Mouse (Mus musculus) embryonic facial prominence, embryonic 12.5 days (tissue): ENCODE data around the gene Zmynd8. TPM values are rescaled to one million over a fixed set of nuclear protein-coding genes. Genes with fewer than 3 reads are reported as not detected.

Experiments
- ATAC-seq: fragments of 200-750 bp; cut with Nextera tagmentation; 2 replicates; pipeline ENCODE4 v1.8.0; 2017; ENCODE audit not compliant: insufficient number of reproducible peaks, insufficient read depth, low FRiP score, low TSS enrichment
- H3K27ac ChIP-seq: fragments of 300-500 bp; sonication (generic); 2 replicates; pipeline ENCODE4 v1.5.1; 2016; ENCODE audit warnings: mild to moderate bottlenecking
- H3K27me3 ChIP-seq: fragments of 300-500 bp; sonication (generic); 2 replicates; pipeline ENCODE4 v1.6.1; 2016; ENCODE audit warnings: mild to moderate bottlenecking, moderate library complexity
- H3K36me3 ChIP-seq: fragments of 300-500 bp; sonication (generic); 2 replicates; pipeline ENCODE4 v1.6.1; 2016; ENCODE audit warnings: mild to moderate bottlenecking
- H3K4me1 ChIP-seq: fragments of 300-500 bp; sonication (generic); 2 replicates; pipeline ENCODE4 v1.6.1; 2016
- H3K4me2 ChIP-seq: fragments of 300-500 bp; sonication (generic); replicated peaks from 2 replicates; pipeline ENCODE4 v1.6.1; 2016; ENCODE audit warnings: mild to moderate bottlenecking, moderate library complexity
- H3K4me3 ChIP-seq: fragments of 300-500 bp; sonication (generic); 2 replicates; pipeline ENCODE4 v1.5.1; 2016; ENCODE audit warnings: mild to moderate bottlenecking
- H3K9ac ChIP-seq: fragments of 300-500 bp; sonication (generic); 2 replicates; pipeline ENCODE4 v1.6.1; 2016; ENCODE audit warnings: mild to moderate bottlenecking, moderate library complexity
- H3K9me3 ChIP-seq: fragments of 300-500 bp; sonication (generic); 2 replicates; pipeline ENCODE4 v1.6.1; 2016; ENCODE audit warnings: mild to moderate bottlenecking, moderate library complexity
- WGBS: fragments of 180-500 bp; shearing (Covaris S2); methylation state at CpG from one replicate; pipeline ENCODE4 v1.1.7; 2016; 5-methylcytosine and 5-hydroxymethylcytosine counted together
- polyA plus RNA-seq: library from polyadenylated mRNA; unstranded; fragments of >200 nt; fragmentation: Nextera tagmentation; extraction: Ambion mirVana; gene quantifications from 2 replicates; pipeline ENCODE4 v1.2.1, GENCODE M21; 2016

The Zmynd8 gene
- polyA plus RNA-seq, 1 experiment from 2014 or later = 64.2 TPM

DNA sequence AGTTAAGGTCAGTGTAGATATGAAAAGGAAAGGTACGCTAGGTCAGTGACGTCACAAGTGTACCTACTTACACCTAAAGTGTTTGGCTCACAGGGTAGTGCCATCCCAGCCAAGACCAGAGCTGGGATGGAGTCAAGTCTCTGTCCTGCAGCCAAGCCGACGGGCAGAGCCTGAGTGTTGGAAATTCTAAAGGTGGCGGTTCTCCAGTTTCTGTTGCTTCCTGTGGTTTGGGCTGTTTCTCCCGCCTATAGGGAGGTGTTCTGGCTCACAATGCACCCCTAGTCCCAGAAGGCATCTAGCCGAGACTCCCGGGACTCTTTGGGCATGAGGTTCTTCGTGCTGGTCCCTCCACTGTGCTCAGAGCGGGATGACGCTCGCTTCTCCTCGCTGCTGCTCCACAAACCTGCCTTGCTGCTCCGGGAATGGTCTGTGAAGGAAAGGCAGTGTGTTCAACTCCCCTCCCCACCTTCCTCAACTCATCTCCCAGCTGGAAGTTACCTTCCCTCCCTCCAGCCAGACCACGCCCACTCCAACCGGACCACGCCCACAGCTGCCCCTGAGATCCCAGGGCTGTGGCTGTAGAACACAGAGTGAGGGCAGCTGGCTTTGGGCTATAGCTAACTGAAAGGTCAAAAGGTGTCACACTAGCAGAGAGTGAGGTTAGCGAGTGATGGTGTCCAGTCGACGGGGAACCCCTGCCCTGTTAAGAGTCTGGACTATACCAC, 113.3 kb downstream of the Zmynd8 start:
- H3K4me3 ChIP-seq = no peak overlapping the region
- H3K9me3 ChIP-seq = no peaks in the 10 kb centered on the region
- H3K4me2 ChIP-seq = no peak overlapping the region
- H3K27ac ChIP-seq = no peak overlapping the region
- H3K27me3 ChIP-seq = no peaks in the 10 kb centered on the region
- 81% methylated on average over 20 of the region's 20 CpGs for WGBS
- ATAC-seq = no peak
- peaks cover 80% of the 10 kb centered on the region for H3K36me3 ChIP-seq
- no peaks in the 10 kb centered on the region; the same call in 1 of the 2 replicates for H3K4me1 ChIP-seq
- H3K9ac ChIP-seq = no peak overlapping the region

DNA sequence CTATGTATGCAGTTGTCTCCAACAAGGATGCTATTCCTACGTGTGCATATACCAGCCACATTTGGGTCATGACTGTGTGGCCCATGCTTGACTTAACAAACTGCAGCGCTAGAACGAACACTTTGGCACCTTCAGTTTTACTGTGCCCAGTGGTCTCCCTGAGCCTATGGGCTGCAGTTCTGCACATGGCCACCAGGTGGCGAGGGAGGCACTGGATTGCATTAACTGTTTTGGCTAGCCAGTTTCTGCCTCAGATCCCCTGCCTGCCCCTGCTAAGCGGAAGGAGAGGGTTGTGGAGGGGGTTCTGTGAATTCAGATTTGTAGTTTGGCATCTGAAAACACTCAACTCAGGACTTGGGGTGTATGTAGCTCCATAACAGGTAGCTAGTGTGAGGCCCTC, 116.5 kb downstream of the Zmynd8 start:
- ATAC-seq = no peak
- Histone ChIP-seq H3K27ac (no peak overlapping the region), H3K27me3 (no peaks in the 10 kb centered on the region), H3K4me3 (no peak overlapping the region), H3K9ac (no peak overlapping the region), H3K4me2 (no peak overlapping the region), H3K4me1 (no peaks in the 10 kb centered on the region; the same call in 1 of the 2 replicates), H3K36me3 (peaks cover 49% of the 10 kb centered on the region), H3K9me3 (no peaks in the 10 kb centered on the region)
- WGBS = 36% methylated on average over 5 of the region's 5 CpGs

- Histone ChIP-seq H3K4me1 (no peaks in the 10 kb centered on the region; the same call in 1 of the 2 replicates), H3K9me3 (no peaks in the 10 kb centered on the region), H3K27ac (no peak overlapping the region), H3K9ac (no peak overlapping the region), H3K27me3 (no peaks in the 10 kb centered on the region), H3K4me3 (no peak overlapping the region), H3K4me2 (no peak overlapping the region), H3K36me3 (peaks cover 20% of the 10 kb centered on the region; the same call in 1 of the 2 replicates)
- WGBS = 27% methylated on average over 6 of the region's 6 CpGs
- no peak for ATAC-seq
Observed at GRCm38 (mm10) chr2:165778927-165779326, 119.9 kb downstream of the Zmynd8 start.

DNA sequence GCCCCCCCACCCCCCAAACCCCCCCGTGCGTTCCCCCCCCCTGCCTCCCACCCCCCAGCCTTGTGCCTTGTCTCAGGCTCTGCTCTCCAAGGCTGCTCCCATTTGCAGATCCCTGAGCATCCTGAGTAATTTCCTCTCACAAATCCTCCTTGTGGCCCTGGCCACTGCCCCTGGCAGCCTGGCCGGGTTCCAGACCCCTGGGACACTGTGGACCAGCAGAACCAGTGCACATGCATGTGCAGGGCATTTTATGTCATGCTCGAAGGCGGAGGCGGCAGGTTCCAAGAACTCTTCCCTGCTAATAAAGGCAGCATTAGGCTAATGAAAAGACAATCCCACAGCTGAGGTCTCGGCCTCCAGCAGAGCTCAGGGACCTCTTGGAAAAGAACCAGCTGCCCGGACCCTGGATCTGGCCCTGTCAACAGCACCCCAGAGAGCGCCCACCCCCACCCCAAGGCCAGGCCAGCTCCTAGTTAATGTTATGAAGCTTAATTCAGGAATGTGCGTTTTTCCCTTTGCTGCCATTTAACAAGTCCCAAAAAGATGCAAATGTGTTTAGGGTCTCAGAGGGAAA, 129.4 kb downstream of the Zmynd8 start:
- H3K36me3 ChIP-seq = peaks cover 25% of the 10 kb centered on the region; the same call in 1 of the 2 replicates
- ATAC-seq = no peak

GRCm38 (mm10) chr2:165768805-165769358, 129.9 kb downstream of the Zmynd8 start:
- Histone ChIP-seq H3K4me2 (no peak overlapping the region), H3K4me3 (no peak overlapping the region), H3K4me1 (peaks cover 11% of the 10 kb centered on the region), H3K36me3 (peaks cover 29% of the 10 kb centered on the region), H3K9me3 (no peaks in the 10 kb centered on the region), H3K27ac (0 out of 2 replicates have a peak overlapping the region, but pooled peaks have one; percentile 11), H3K27me3 (no peaks in the 10 kb centered on the region), H3K9ac (no peak overlapping the region)
- 52% methylated on average over 11 of the region's 11 CpGs for WGBS
- no peak for ATAC-seq

More for the DNA sequence above, 129.4 kb downstream of the Zmynd8 start:
- H3K9ac ChIP-seq = no peak overlapping the region
- no peaks in the 10 kb centered on the region for H3K27me3 ChIP-seq
- H3K4me2 ChIP-seq = no peak overlapping the region
- H3K27ac ChIP-seq = 0 out of 2 replicates have a peak overlapping the region, but pooled peaks have one; percentile 11
- no peak overlapping the region for H3K4me3 ChIP-seq
- H3K4me1 ChIP-seq = peaks cover 11% of the 10 kb centered on the region
- H3K9me3 ChIP-seq = no peaks in the 10 kb centered on the region
- WGBS = 55% methylated on average over 10 of the region's 10 CpGs

DNA sequence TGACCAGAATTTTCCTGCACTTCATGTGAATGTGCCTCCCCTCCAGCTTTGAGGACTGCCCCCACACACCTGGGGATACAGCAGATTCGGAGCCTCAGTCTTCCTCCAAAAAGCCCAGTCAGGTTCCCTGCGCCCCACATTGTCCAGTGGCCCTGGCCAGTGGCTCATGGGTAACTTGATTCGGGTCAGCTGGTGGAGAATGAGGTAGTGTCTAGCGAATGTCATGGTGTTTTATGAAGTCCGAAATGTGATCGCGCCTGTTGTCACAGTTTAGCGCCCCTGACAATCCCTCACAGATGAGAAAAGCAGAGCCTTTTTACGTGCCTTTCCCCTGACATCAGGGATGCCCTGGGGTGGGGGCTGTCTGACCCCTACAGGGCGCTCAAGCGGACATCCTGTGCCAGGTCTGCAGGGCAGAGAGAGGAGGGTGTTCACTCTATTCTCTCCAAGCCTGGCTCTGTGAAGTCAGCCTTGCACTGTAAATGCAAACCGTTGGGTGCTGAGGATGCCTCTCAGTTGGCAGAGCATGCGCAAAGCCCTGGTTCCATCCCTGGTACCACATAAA, 139.3 kb downstream of the Zmynd8 start:
- ATAC-seq = no peak
- 76% methylated on average over 13 of the region's 13 CpGs for WGBS
- no peak overlapping the region for H3K9ac ChIP-seq

DNA sequence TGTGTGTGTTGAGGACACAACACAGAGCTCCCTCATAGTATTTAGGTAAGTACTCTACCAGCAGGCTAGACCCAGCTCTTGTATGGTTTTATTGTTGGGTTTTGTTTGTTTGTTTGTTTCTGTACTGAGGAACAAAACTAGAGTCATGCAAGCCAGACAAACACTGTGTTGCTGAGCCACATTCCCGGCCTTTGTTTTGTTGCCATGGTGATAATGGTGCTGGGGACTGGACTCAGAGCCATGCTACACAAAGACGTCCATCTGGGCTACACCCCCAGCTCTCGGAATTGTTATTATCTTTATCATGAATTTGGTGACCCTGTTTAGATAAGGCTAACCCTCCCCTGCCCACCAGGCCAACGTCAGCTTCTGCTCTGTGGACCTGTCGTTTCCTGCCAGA, 140.3 kb downstream of the Zmynd8 start:
- H3K4me2 ChIP-seq = no peak overlapping the region
- no peak overlapping the region for H3K27ac ChIP-seq
- no peak overlapping the region for H3K4me3 ChIP-seq
- H3K27me3 ChIP-seq = no peaks in the 10 kb centered on the region
- H3K4me1 ChIP-seq = no peaks in the 10 kb centered on the region; the same call in 1 of the 2 replicates
- no peaks in the 10 kb centered on the region for H3K9me3 ChIP-seq
- H3K36me3 ChIP-seq = no peaks in the 10 kb centered on the region; the same call in 1 of the 2 replicates
- 45% methylated on average over 5 of the region's 5 CpGs for WGBS
- ATAC-seq = no peak
- H3K9ac ChIP-seq = no peak overlapping the region

More for the DNA sequence above, 139.3 kb downstream of the Zmynd8 start:
- Histone ChIP-seq H3K27ac (no peak overlapping the region), H3K36me3 (peaks cover 4% of the 10 kb centered on the region), H3K9me3 (no peaks in the 10 kb centered on the region), H3K4me2 (no peak overlapping the region), H3K27me3 (no peaks in the 10 kb centered on the region), H3K4me3 (no peak overlapping the region), H3K4me1 (no peaks in the 10 kb centered on the region; the same call in 1 of the 2 replicates)

GRCm38 (mm10) chr2:165757799-165758198, 141.0 kb downstream of the Zmynd8 start:
- ATAC-seq = no peak
- no peak overlapping the region for H3K4me3 ChIP-seq
- no peak overlapping the region for H3K9ac ChIP-seq
- H3K4me2 ChIP-seq = no peak overlapping the region
- no peaks in the 10 kb centered on the region for H3K27me3 ChIP-seq
- H3K27ac ChIP-seq = no peak overlapping the region
- no peaks in the 10 kb centered on the region; the same call in 1 of the 2 replicates for H3K4me1 ChIP-seq
- no peaks in the 10 kb centered on the region for H3K9me3 ChIP-seq
- no peaks in the 10 kb centered on the region; the same call in 1 of the 2 replicates for H3K36me3 ChIP-seq
- WGBS = 67% methylated on average over 15 of the region's 15 CpGs

- Histone ChIP-seq H3K27me3 (no peaks in the 10 kb centered on the region), H3K9ac (no peak overlapping the region), H3K4me3 (no peak overlapping the region), H3K36me3 (no peaks in the 10 kb centered on the region; the same call in 1 of the 2 replicates), H3K4me1 (peaks cover 13% of the 10 kb centered on the region), H3K4me2 (no peak overlapping the region), H3K27ac (no peak overlapping the region), H3K9me3 (no peaks in the 10 kb centered on the region)
- ATAC-seq = no peak
- WGBS = 77% methylated on average over 4 of the region's 4 CpGs
Observed at GRCm38 (mm10) chr2:165752704-165753103, 146.1 kb downstream of the Zmynd8 start.

GRCm38 (mm10) chr2:165751068-165751467, 147.7 kb downstream of the Zmynd8 start:
- Histone ChIP-seq H3K4me1 (peaks cover 14% of the 10 kb centered on the region), H3K4me3 (no peak overlapping the region), H3K27ac (0 out of 2 replicates have a peak overlapping the region, but pooled peaks have one; percentile 8), H3K27me3 (no peaks in the 10 kb centered on the region), H3K4me2 (no peak overlapping the region), H3K9me3 (no peaks in the 10 kb centered on the region), H3K9ac (no peak overlapping the region), H3K36me3 (no peaks in the 10 kb centered on the region)
- 27% methylated on average over 7 of the region's 7 CpGs for WGBS
- ATAC-seq = no peak

- peaks cover 19% of the 10 kb centered on the region for H3K4me1 ChIP-seq
- no peak overlapping the region for H3K9ac ChIP-seq
- H3K4me3 ChIP-seq = no peak overlapping the region
- no peak overlapping the region; the same call in 1 of the 2 replicates for H3K4me2 ChIP-seq
- no peaks in the 10 kb centered on the region for H3K9me3 ChIP-seq
- H3K36me3 ChIP-seq = no peaks in the 10 kb centered on the region
- no peak for ATAC-seq
- no peaks in the 10 kb centered on the region for H3K27me3 ChIP-seq
- peak overlapping the region; percentile 61 for H3K27ac ChIP-seq
- 7% methylated on average over 11 of the region's 11 CpGs for WGBS
Observed at GRCm38 (mm10) chr2:165748426-165748825, 150.4 kb downstream of the Zmynd8 start.
